Mouse (Mus musculus) cortical plate, adult 2 months (tissue): Measurements from ENCODE around the gene Zcrb1.

ENCODE experiments used
- CTCF ChIP-seq: fragments of 200-500 bp; IDR thresholded peaks from 2 replicates; pipeline ENCODE4 v1.5.1; 2011; ENCODE audit warnings: mild to moderate bottlenecking, control low read depth, low read length; ENCODE audit not compliant: insufficient read depth; ENCODE audit errors: extremely low read depth
- POLR2A ChIP-seq: fragments of 200-500 bp; IDR thresholded peaks from 2 replicates; pipeline ENCODE4 v1.6.1; 2011; ENCODE audit warnings: mild to moderate bottlenecking, low read length, control low read depth; ENCODE audit not compliant: insufficient read depth; ENCODE audit errors: extremely low read depth

GRCm38 (mm10) chr15:93406492-93406891, 8.4 kb upstream of the Zcrb1 start:
- TF ChIP-seq CTCF (no peak), POLR2A (no peak)
